Comparison of ENCODE assay signal across 20 mouse cellular contexts in the genomic region with DNA sequence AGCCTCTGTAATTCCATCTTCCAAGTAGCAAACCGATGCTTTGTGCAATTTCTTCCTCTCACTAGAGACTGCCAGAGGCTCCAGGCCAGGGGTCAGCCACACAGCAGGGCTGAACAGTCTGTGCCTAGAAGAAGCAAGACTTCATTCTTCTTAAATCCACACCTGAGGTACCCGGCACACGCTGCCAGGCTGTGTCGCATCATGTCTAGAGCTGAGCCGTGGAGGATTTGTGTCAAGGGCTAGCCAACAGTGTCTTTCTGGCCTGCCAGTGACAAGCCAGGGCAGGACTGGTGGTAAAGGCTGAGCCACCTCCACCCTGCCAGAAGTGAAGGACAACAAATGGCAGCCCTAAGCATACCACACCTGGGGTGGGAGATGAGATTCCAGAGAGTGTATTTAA.
DNase-seq lines count a peak whose midpoint lies in the region; ATAC-seq and TF ChIP-seq lines count a peak whose summit lies in the region.
"Had no signal": no experiment of that assay in that cellular context is flagged by ENCODE, and none has a peak within 500 bp of the region (broad histone marks: within the 10 kb centered on the region; RNA-seq: fewer than 3 reads in every experiment).

No protein-coding gene starts in this region.

- ATAC-seq in stomach, embryonic 16.5 days (ENCODE audit: insufficient read depth, low FRiP score), result peak; percentile 12; the same call in 1 of the 2 replicates
- ATAC-seq: forebrain, embryonic 14.5 days; hindbrain, embryonic 16.5 days; inflammation-experienced regulatory T-cells, adult 6 months had no signal

- no peaks in the 10 kb centered on the region for H3K9me3 ChIP-seq in stomach, embryonic 16.5 days (replicated peaks; ENCODE audit: control insufficient read depth, low read length)
- H3K9me3 ChIP-seq: embryonic facial prominence, embryonic 12.5 days; heart, embryonic 13.5 days; hindbrain, embryonic 12.5 days had no signal

- intact Hi-C loops in gastrocnemius, adult 2 months (cut with DNase I), result no loop called here
- intact Hi-C loops in heart, postnatal 10 days (cut with DNase I), result no loop called here

- peak; percentile 31 for DNase-seq in gastrocnemius, adult 2 months
- DNase-seq in gastrocnemius, postnatal 4 days (ENCODE audit: low spot score in 2 of 2), result no peak
- peak; percentile 65 for DNase-seq in urinary bladder, postnatal 14 days (ENCODE audit: low spot score)
- DNase-seq in urinary bladder, postnatal 4 days (ENCODE audit: low spot score in 2 of 2), result no peak
- no peak for DNase-seq in heart, postnatal 10 days
- no peak for DNase-seq in heart, adult 9 months (ENCODE audit: low spot score in 2 of 2)
- no peak for DNase-seq in adrenal gland, postnatal 4 days (ENCODE audit: low spot score in 2 of 2)
- DNase-seq: adrenal gland, postnatal 14 days; cerebellum, adult 18-20 months; cerebellum, postnatal 10 days; gastrocnemius, postnatal 36 days; heart, adult 2 months; heart, postnatal 4 days had no signal

- no peak overlapping the region for H3K4me2 ChIP-seq in stomach, embryonic 16.5 days (ENCODE audit: low read depth, low read length)
- H3K4me2 ChIP-seq: embryonic facial prominence, embryonic 12.5 days; heart, embryonic 13.5 days; hindbrain, embryonic 12.5 days had no signal

- H3K27me3 ChIP-seq in stomach, embryonic 16.5 days (ENCODE audit: control insufficient read depth, insufficient read depth, low read length), result no peaks in the 10 kb centered on the region
- H3K27me3 ChIP-seq: embryonic facial prominence, embryonic 12.5 days; heart, embryonic 13.5 days had no signal

- H3K9ac ChIP-seq in stomach, embryonic 16.5 days (ENCODE audit: low read length), result no peak overlapping the region
- H3K9ac ChIP-seq: embryonic facial prominence, embryonic 12.5 days; heart, embryonic 13.5 days; hindbrain, embryonic 12.5 days had no signal

- no peak overlapping the region for H3K27ac ChIP-seq in gastrocnemius, adult 2 months
- peak overlapping the region; percentile 31 for H3K27ac ChIP-seq in stomach, embryonic 16.5 days (ENCODE audit: low read length)
- H3K27ac ChIP-seq: embryonic facial prominence, embryonic 12.5 days; heart, adult 2 months; heart, embryonic 13.5 days; hindbrain, embryonic 12.5 days had no signal

- no peak for TF ChIP-seq CTCF in gastrocnemius, adult 2 months (IDR thresholded peaks at IDR 0.05)

- H3K36me3 ChIP-seq in stomach, embryonic 16.5 days (ENCODE audit: control insufficient read depth, insufficient read depth, low read length), result no peaks in the 10 kb centered on the region
- H3K36me3 ChIP-seq: heart, embryonic 13.5 days; hindbrain, embryonic 12.5 days had no signal

- 82% methylated on average over 5 of the region's 5 CpGs for WGBS in stomach, embryonic 16.5 days

- H3K4me3 ChIP-seq in gastrocnemius, adult 2 months, result no peak overlapping the region
- no peak overlapping the region for H3K4me3 ChIP-seq in stomach, embryonic 16.5 days (replicated peaks; ENCODE audit: low read length)
- H3K4me3 ChIP-seq: embryonic facial prominence, embryonic 12.5 days; heart, adult 2 months; heart, embryonic 13.5 days; hindbrain, embryonic 12.5 days had no signal

- peaks cover 22% of the 10 kb centered on the region for H3K4me1 ChIP-seq in stomach, embryonic 16.5 days (ENCODE audit: control insufficient read depth, insufficient read depth, low read length)

Comparison
In these comparisons a context has a peak if more than half of its experiments do, and no peak if none do; other contexts are left out.
1. DNase-seq: peak in gastrocnemius, adult 2 months (single experiment) and urinary bladder, postnatal 14 days (single experiment); none in gastrocnemius, postnatal 4 days (0 of 2), urinary bladder, postnatal 4 days (0 of 2), heart, postnatal 10 days (0 of 2), heart, adult 9 months (0 of 2) and adrenal gland, postnatal 4 days (0 of 2).